Mouse (Mus musculus) neutrophil, adult 5-6 weeks (primary cell): ENCODE results near the gene Ccr1l1. TPM values are rescaled to one million over a fixed set of nuclear protein-coding genes. Genes with fewer than 3 reads are reported as not detected.
A peak's percentile ranks its signal among the peaks of the same experiment; 100 is the strongest.

Experiments used
- ATAC-seq: fragments of 151-379, 151-347 bp; 2 replicates; pipeline ENCODE4 v1.8.0; 2017; ENCODE audit warnings: mild to moderate bottlenecking, moderate TSS enrichment; ENCODE audit not compliant: insufficient number of reproducible peaks, poor library complexity, low FRiP score, severe bottlenecking; ENCODE audit errors: extremely low read depth
- total RNA-seq: library from RNA; stranded (forward); fragments of 200-1000 nt; gene quantifications from 2 replicates; pipeline ENCODE4 v1.2.3, GENCODE M21; 2017

The Ccr1l1 gene
- total RNA-seq = 1.2 TPM in 1 of 2 replicates, not detected in the other

DNA sequence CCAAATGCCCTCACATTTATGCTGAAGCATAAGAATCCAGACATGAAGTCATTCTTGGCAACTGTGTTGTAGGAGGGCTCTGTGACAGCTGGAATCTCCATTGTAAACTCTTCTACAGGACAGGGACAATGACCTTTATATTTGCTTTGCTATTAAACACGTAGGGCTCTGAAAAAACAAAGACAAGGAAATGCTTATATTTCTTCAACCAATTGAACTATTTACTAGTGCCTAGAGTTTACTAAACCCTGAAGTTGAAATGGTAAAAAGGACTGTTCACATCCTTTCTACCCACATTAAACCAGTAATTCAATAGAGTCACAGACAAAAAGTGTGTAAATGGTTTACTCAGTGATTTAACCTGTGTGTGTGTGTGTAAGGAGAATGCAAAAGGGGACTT, at the start of gene Ccr1l1:
Gene Ccr1l1 (minus strand): TSS at position 101 of the 400 bp plus-strand sequence.
- no peak for ATAC-seq

DNA sequence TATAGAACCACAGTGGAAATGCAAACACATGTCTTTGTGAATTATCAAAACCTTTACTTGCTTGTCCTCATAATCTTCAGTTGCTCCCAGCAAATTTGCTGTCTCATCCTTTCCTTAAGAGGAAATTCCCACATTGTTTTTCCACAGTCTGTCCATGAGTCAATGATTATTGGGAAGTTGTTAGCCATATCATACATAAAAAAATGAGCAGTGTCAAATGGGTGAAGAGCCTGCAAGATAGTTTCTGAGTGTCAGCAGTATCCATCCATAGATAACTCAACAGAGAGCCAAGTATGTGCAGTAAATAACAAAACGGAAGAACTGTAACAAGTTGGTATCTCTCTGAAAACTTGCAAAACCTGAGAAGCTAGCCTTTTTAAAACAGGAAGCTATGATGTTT, 43.5 kb upstream of the Ccr1l1 start, which contains the start of gene Ccr3:
Gene Ccr3 (plus strand): TSS at position 301 of the 400 bp plus-strand sequence.
- no peak for ATAC-seq

DNA sequence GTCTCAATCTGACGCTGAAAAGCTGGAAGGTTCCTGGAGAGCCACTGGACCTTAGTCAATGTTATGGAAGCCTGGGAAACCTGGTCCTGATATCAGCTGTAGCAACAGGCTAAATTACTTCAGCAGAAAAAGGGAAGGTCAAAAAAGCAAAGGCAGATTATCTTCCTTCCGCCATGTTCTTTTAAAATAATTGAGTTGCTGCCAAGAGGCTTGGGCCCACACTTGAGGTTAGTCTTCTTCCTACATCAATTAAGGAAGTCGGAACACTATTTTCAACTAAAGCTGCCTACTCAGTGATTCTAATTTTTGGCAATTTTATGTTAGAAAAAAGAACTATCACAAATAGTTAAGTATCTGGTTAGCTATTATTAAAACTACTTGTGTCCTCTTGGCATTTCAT, 41.7 kb upstream of the Ccr1l1 start:
- ATAC-seq = no peak

DNA sequence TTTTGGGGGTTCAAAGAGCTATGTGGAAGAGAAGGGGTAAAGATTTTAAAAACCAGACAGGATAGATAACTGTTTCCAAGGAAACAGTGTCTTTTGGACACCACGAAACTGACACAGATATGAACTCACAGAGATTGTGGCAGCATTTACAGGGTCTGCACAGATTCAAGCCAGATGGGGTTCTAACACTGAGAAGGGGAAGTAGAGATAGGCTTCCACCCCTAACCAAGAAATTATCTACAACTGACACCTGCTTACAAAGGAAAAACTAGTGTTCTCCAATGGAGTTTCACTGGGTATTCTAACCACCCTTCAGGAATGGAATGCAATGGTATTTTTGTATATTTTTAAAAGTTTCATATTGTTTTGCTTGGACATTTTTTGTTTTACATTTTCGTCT, 37.8 kb upstream of the Ccr1l1 start:
- ATAC-seq = no peak

DNA sequence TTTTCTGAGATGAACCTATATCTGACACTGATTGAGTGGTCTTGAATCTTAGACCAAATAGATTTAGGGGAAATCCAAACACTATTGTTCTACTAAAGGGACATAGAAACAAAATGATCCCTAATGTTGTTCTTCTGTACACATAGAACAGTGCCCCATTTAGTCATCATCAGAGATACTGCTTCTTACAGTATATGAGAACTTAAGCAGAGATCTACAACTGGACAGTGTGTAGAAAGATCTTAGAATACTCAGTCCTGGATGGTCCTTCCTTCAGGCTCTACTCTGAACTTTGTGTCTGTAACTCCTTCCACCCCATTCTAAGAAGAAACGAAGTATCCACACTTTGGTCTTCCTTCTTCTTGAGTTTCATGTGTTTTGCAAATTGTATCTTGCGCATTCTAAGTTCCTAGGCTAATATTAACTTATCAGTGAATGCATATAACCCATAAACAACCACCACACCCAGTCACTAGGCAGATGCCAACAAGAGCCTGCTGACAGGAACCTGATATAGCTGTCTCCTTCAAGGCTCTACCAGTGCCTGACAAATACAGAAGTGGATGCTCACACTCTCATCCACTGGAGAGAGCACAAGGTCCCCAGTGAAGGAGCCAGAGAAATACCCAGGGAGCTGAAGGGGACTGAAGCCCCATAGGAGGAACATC, 36.9 kb upstream of the Ccr1l1 start:
- ATAC-seq = no peak

DNA sequence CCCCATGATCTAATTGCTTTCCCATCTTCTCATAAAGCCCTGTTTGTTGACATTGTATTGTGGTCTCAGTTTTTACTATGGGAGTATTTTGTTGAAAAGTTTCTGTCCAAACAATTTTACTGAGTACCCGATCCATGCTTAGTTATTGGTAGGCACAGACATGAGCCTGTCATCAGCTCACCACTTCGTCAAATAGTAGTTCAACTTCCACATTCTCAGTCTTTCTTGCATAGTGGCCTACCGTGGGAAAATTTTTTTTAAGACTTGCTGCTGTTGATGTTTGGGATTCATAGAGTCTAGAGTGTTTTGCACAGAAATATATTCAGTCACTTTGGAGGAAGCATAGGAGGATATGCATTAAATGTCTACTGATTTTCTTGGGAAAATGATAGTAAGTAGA, 35.1 kb upstream of the Ccr1l1 start:
- no peak for ATAC-seq

DNA sequence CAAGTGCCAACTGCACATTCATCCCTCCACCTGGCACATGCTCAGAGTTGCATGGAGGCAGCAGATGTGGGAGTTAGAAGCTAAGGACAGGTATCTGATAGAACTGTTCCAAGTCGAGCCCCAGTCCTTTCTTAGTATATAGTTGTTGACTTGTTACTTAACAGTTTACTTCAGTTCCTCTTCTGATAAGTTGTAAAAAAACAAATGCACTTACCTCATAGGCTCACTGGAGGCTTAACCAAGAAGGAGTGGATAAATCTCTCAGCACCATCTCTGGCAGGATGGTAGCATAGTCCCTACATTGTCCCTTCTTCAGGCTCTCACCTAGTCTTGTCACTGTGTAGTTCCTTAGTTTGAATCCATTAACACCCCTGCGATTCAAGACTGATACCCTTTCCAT, 34.5 kb upstream of the Ccr1l1 start:
- no peak for ATAC-seq

DNA sequence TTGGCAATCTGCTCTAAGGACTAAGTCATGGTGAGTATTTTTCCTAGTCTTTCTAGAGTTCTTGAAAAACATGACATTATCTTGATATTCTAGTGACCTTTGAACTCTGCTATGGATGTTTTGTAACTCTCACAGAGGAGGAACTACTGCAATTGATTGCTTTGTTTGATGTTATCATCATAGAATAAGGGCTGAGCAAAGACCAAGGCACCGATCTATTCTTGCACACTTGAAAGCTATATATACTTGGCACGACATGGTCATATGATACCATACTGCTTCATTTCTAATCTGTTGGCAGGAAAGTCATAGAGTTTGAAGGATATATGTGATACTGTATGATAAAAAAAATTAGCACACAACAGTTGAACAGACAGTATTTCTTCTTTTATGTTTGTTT, 21.6 kb upstream of the Ccr1l1 start:
- no peak for ATAC-seq

DNA sequence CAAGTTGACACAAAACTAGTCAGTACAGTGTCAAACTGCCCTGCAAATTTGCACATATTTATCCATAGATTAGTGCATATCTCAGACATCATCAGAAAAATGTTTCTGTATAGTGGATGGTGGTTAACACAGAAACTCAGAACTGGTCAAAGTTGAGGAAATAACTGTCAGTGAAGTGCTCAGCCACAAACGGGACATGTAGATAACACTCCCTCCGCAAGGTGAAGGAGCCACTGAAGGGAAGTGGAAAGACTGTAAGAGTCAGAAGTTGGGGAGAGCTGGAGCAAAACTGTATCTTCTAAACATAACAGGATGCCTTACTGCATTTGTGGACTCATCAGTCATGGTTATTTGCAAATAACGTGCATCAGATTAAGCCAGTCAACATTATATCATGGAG, 19.5 kb upstream of the Ccr1l1 start:
- no peak for ATAC-seq

DNA sequence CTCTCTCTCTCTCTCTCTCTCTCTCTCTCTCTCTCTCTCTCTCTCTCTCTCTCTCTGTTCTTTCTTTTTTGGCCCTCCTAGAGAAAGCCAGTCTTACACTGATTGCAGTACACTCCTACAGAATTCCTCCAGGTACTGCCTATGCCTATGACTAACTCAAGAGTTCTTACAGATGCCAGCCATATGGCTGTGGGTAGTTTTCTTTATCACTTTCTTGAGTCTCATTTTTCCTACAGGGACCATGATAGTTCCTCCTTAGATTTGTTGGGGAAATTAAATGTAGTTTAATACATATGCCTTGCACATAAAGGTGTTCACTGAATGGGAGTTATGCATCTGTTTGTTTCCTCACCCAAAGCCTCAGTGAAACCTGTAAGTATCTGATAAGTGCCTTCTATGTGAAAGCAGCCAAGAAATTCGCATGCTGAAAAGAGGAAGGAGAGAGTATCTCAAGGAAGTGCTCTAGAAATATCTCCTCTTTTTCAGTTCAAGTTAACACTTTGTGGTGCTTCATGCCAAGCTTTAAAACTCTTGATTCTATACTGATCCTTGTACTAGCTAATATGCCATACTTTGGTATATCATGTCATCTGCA, 13.2 kb upstream of the Ccr1l1 start:
- ATAC-seq = 0 out of 2 replicates have a peak, but pooled peaks have one; percentile 33

DNA sequence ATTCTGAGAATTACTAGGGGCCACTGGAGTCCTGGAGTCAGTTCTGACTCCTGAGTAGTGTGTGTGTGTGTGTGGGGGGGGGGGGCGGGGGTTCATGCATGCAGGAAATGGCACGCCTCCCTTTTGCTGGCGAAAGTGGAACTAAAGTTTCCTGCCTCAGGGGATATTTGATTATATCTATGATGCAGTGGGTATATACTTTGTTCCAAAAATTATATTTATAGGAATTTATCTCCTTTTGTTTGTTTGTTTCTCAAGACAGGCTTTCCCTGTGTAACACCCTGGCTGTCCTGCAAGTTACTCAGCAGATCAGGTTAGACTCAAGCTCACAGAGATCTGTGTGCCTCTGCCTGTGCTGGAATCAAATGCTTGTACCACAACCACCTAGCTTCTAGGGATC, 11.5 kb upstream of the Ccr1l1 start:
- peak; percentile 27; the same call in 1 of the 2 replicates for ATAC-seq

DNA sequence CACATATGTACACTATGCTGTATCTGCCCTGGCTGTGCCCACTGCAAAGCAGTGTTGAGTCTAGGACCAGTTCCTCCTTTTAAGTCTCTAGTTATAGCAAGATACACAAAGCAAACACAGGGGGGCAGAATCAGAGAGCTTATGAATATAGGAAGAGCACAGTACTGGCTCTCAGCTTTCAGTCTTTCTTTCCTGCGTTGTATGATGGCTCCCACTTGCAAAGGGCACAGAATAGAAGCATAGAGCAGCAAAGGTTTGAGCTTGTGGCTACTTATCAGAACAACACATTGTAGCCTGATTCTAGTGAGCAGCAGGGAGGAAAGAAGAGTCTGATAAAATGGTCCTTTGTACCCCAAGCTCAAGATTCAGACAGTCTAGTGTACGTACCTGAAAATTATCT, 8.0 kb upstream of the Ccr1l1 start:
- peak; percentile 97 for ATAC-seq

DNA sequence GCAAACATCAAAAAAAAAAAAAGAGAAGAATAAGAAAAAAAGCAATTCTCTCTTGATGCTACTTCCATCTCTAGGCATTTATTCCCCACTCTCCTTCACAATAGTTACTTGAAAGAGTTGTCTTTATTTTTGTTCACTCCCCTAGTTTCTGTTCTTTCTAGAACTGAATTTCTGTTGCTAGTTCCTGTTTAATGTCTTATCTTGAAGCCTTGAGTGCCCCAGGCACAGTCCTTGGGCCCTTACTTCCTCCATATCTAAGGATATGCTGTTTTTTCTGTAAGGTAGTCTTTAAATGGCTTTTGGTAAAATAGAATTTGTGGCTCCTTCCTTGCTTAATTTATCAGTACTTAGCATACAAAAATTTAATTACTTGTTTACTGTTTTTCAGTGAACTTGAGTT, 6.7 kb upstream of the Ccr1l1 start:
- no peak for ATAC-seq

DNA sequence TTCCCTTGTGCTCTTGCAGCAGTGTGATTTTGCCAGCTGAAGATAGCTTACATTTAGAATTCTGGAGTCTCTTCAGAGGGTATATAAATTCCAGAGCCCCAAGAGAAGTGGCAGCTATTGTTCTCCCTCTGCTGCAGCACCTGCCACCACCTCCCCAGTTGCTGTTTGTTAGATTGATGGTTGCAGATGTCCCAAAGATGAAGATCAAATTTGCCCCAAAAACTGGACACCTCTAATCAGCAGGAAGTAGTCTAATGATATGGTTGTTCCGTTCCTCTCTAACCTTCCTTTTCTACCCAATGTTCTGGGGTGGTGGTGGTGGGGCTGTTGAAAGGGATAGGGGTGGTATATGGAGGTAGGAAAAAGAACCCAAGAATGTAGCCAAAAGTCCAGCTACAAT, 4.5 kb upstream of the Ccr1l1 start:
- ATAC-seq = no peak

DNA sequence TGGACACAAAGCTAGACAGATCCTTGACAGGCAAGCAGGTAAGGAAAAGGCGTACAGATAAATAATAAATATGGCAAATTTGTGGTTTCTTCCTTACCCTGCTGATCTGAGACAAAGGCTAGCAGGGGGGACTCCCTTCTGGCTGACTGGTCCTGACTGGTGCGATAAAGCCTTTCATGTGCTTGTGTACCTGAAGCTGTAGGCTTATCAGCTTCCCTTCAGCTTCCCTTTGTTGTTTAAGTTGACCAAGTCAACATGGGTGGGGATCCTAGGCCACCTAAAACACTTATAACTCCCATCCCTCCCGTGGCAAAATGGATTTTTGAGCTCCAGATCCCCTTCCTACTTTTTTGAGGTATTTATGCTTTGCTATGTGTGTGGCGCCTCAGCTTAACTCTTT, 3.7 kb upstream of the Ccr1l1 start:
- ATAC-seq = no peak

DNA sequence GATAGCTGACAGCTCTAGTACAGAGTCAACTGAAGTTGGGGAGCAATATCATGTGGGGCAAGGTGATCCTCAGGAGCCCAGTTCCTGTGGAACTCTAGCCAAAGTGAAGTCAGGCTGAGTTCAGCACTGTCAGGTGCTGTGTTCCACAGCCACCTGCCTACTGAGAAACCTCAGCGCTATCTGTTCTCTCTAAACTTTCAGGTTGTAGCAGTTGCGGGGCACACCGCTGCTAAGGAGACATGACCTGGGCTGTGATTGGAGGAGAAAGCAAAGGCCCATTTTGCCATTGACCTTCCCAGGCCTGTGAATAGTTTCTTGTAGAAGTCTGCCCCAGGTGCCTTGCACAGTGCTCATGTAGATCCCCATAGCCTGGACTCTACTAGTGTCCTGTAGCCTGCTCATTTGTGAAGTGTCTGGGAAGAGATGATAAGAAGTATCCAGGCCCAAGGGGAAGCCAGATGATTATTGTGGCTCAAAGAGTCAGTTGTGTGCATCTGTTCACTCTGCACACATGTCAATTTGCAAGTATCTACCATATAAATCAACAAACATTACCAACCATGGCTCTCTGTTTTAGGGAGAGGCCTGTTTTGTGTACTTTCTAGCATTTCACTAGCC, 2.8 kb upstream of the Ccr1l1 start:
- peak; percentile 51; the same call in 1 of the 2 replicates for ATAC-seq

DNA sequence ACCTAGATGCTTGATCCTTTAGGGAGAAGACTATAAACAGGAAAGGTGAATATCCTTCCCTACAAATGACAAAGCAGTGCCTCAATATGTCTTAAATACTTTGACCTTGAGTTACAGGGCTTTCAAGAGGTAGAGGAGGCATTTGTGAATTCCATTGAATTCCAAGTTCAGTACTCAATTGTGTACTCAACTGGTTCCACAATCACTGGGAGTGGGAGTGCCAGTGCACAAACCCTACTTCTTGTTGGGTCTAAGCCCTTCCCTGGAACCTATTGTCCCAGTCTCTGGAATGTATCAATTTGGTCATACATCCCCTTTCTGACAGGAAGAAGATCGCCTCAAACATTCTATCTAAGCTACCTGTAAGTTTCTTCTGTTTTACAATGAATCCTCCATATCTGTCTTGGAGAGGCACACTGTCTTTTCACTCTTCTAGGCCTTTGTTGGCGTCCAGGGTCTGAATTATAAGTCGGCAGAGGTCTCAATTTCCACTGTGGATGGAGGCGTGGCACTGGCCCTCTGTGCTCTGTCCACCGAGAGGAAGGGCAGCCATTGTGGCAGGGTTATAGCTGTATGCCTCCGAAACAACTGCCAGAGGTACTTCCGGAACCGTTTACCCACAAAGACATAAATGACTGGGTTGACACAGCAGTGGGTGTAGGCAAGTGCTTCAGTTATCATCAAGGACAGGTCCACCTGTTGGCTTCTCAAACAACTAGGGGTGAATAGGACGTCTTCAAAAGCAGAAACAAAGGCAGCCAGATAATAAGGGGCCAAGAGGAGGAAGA, 1.1 kb downstream of the Ccr1l1 start:
- no peak for ATAC-seq

DNA sequence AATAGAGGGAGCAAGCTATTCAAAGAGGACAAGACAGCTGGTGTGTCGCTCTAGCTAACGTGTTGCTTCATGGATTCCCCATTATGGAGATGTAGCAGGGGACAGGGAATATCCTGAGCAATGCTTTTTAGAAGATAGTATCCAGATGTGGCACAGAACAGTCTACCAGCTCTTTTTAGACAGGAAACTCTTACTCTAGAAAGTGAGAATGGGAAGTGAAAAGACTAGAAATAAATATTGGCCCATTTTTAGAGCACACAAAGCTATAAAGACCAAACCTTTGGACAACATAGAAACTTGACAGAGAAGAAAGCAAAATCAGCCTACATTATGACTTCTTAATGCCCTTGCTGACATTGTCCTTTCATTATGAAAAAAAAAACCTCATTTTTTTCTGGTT, 2.6 kb downstream of the Ccr1l1 start:
- ATAC-seq = no peak

DNA sequence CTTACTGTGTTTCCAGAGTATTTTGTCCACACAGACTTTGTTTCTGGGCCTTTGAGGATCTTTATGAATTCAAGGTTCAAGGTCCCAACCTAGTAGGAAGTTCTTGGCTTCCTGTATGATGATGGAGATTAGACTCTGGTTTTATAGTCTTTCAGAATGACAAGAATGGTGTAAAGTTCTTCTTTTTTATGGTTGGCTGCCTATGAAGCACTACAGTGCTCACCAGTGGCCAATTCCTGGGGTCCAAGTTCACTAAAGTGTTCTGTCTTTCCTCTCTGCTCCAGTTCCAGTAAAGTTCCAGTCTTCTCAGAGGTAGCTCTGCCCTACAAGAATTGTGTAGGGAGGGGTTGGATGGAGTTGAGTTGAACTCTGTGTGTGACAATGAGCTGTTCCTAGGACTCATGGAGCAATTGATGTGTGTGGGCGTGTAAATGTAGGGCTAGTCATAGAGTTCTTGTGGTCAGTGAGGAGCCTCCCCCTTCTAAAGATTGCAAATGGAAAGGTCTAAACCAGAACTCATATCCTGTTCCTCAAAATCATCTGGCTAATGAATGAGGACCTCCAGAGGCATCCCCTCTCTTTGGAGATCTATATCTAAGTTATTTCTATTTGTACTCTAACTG, 9.8 kb downstream of the Ccr1l1 start, which contains the start of gene Ccr1:
Gene Ccr1 (minus strand): TSS at position 403 of the 623 bp plus-strand sequence.
- peak; percentile 90 for ATAC-seq
